Mouse (Mus musculus): ENCODE measurements around the gene Il10. TPM values are rescaled to one million over a fixed set of nuclear protein-coding genes. Genes with fewer than 3 reads are reported as not detected.

The Il10 gene
- polyA plus RNA-seq, 1 experiment from 2014 or later: 0.57 TPM

Other genes starting within 250 kb of the Il10 start
- gene Fcamr, start 218.9 kb upstream of the Il10 start, polyA plus RNA-seq (2015; fragmentation: Nextera tagmentation; extraction: Ambion mirVana): 0.06 TPM in 1 of 2 replicates, not detected in the other
- 0.18 and 0.31 TPM in 2 replicates for gene Pigr, start 193.2 kb upstream of the Il10 start, polyA plus RNA-seq (2015; fragmentation: Nextera tagmentation; extraction: Ambion mirVana)
- not detected in 2 replicates for gene Fcmr, start 154.2 kb upstream of the Il10 start, polyA plus RNA-seq (2015; fragmentation: Nextera tagmentation; extraction: Ambion mirVana)
- 0.33 and 0.55 TPM in 2 replicates for gene Il24, start 132.4 kb upstream of the Il10 start, polyA plus RNA-seq (2015; fragmentation: Nextera tagmentation; extraction: Ambion mirVana)
- not detected in 2 replicates for gene Il20, start 108.4 kb upstream of the Il10 start, polyA plus RNA-seq (2015; fragmentation: Nextera tagmentation; extraction: Ambion mirVana)
- 0.18 TPM in 1 of 2 replicates, not detected in the other for gene Il19, start 79.7 kb upstream of the Il10 start, polyA plus RNA-seq (2015; fragmentation: Nextera tagmentation; extraction: Ambion mirVana)
- gene Mapkapk2, start 78.0 kb downstream of the Il10 start, polyA plus RNA-seq (2015; fragmentation: Nextera tagmentation; extraction: Ambion mirVana): 26.6 and 30.4 TPM in 2 replicates
- gene Dyrk3, start 118.5 kb downstream of the Il10 start, polyA plus RNA-seq (2015; fragmentation: Nextera tagmentation; extraction: Ambion mirVana): 1.9 and 2.2 TPM in 2 replicates
- gene Eif2d, start 133.3 kb downstream of the Il10 start, polyA plus RNA-seq (2015; fragmentation: Nextera tagmentation; extraction: Ambion mirVana): 52.1 and 52.3 TPM in 2 replicates
- 137 TPM in 2 replicates for gene Rassf5, start 225.4 kb downstream of the Il10 start, polyA plus RNA-seq (2015; fragmentation: Nextera tagmentation; extraction: Ambion mirVana)

All from thymus, postnatal 0 days (tissue).